Mouse (Mus musculus) cortical plate, adult 2 months (tissue): ENCODE measurements around the gene Gm11627.

Source experiments
- CTCF ChIP-seq: fragments of 200-500 bp; IDR thresholded peaks from 2 replicates; pipeline ENCODE4 v1.5.1; 2011; ENCODE audit warnings: mild to moderate bottlenecking, control low read depth, low read length; ENCODE audit not compliant: insufficient read depth; ENCODE audit errors: extremely low read depth
- POLR2A ChIP-seq: fragments of 200-500 bp; IDR thresholded peaks from 2 replicates; pipeline ENCODE4 v1.6.1; 2011; ENCODE audit warnings: mild to moderate bottlenecking, low read length, control low read depth; ENCODE audit not compliant: insufficient read depth; ENCODE audit errors: extremely low read depth

- TF ChIP-seq CTCF = no peak
- peak; percentile 91 for TF ChIP-seq POLR2A
Observed at GRCm38 (mm10) chr11:102556031-102556715, 23.1 kb downstream of the Gm11627 start, which contains the start of gene Gpatch8.
